Mouse (Mus musculus): ENCODE measurements around the gene Fnip1.

Gene Fnip1

DNA sequence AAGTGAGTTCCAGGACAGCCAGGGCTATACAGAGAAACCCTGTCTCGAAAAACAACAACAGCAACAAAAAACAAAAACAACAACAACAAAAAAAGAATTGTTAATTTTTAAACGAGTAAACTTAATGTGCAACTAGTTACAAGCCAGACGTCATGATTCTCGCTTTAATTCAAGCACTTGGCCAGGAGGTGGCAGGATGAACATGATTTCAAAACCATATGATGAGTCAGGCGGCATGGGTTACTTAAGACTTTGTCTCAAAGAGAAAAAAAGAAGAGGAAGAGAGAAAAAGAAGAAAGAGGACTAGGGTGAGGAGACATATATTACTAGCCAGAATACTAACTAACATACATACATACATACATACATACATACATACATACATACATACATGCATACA lies 124.8 kb downstream of the Fnip1 start:
- DNase-seq: peak; percentile 21 to 44
